Mouse (Mus musculus) cerebellum, adult 11 months (tissue): Measurements from ENCODE around the gene Eef2k.

Experiments used
- DNase-seq: peaks from one replicate; pipeline ENCODE4 v3.0.0; 2022

The Eef2k gene

GRCm38 (mm10) chr7:120842345-120843036 lies at the start of gene Eef2k:
Eef2k (plus strand) TSS chr7:120842831.
- DNase-seq, result peak; percentile 82

DNA sequence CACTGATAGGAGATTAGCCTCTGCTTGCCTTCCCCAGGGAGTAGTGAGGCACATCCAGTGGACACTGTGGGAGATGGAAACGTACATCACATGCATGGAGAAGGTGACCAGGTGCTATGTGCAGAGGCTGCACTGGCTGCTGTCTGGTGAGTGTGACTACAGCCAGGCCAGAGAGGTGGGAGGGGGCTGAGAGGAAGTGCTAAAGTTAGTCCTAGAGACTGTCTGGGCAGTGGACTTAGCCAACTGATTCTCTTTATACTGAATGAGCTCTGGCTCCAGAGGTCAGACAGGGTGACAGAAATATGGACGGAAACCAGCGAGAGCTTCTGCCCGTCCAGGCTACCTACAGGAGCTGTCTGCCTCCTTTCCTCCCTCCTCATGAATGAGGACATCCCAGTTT lies 47.1 kb upstream of the Eef2k start:
- DNase-seq, result no peak

- no peak for DNase-seq
These were observed 46.3 kb upstream of the Eef2k start for GRCm38 (mm10) chr7:120796369-120796768.

DNA sequence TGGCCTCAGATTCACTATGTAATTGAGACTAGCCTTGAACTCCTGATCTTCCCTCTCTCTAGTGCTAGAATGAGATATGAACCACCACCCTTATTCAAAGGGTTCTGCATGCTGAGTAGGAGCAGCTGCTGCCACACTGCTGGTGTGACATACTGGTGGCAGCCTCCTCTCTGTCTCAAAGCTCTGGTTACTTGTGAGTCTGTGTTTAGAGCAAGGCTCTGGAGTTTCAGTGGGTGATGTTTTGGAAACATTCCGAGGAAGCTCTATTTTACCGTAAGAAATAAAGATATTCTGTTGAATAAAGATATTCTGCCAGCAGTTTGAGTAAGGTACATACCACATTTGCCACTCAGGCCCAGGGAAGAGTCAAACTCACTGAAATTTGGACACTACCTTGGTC lies 39.4 kb upstream of the Eef2k start:
- DNase-seq, result no peak

DNA sequence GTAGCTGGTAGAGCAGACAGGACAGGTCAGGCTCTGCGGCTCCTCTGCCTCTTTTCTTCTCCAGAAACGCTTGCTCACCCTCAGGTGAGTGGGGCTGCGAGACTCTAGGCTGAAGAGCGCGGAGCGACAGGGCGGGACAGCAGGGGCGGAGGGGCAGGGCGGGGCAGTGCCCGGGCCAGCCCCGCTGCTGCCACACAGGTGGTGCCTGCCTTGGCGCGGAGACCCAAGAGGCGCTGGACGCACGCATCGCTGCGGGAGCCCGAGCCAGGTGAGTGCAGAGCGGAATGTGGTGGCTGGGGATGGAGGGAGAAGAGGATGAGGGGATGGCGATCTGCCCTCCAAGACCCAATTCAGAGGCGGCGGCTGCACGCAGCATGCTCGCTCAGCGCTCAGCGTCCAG lies 32.9 kb upstream of the Eef2k start:
- no peak for DNase-seq

DNA sequence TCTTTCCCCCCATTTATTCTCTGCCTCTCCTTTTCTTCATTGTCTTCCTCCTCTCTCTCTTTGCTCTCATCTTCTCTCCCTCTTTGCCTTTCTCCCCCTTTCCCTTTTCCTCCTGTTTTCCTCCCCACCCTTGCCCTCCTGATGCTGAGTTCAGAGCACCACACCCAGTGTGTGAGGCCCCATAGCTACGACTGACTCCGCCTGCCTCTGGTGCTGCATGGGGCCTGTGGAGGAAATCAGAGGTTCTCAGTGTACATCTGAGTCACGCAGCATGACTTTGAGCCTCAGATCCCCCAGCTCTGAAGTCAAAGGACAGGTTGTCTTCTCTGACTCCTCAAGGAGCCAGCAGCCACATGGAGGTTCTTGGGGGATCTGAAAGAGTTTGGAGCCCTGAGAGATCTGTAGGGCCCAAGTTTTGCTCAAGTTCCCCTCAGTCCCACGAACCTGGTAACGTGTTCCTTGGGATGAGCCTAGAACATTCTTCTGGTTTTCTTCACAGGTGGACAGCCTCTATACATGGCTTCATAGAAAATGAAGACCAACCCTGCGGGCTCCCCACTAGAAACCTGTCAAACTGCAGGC lies 30.7 kb upstream of the Eef2k start, which contains the start of gene Gm5737:
TSS of gene Gm5737 (plus strand) at position 532 of the 582 bp plus-strand sequence.
- DNase-seq, result no peak

DNA sequence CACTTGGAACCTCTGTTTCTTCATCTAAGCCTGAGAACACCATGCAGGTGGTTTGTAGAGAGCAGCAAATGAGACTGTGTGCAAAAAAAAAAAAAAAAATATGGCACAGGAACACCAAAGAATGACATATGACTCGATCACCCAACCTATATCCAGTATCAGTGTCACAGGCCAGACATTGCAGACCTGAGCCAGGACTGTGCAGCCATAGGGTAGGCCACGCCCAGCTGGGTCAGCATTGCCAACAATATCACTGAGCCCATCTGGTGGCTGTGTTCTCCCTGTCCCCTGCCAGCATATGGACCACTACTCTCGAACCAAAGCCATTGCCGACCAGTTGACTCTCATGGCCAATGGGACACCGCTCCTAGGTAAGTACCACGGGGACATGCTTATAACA lies 25.1 kb upstream of the Eef2k start:
- DNase-seq, result no peak

DNA sequence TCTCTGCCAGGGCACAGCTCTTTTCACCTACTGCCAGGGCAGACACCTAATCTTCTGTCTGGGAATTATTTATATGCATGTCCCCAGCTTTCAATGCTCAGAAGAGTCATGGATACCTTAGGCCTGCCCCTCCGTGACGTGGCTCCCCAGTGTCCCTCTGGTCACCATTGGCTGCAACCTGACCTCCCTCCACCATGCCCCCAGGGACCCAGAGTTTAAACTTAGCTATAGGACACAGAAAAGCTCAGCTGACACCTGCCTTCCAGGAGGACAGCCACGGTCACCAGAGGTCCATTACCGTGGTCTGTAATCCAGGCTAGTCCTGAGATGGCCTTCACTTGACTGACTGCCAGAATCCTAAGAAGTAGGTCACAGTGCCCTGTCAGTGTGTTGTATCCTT lies 23.2 kb upstream of the Eef2k start:
- DNase-seq, result no peak

- peak; percentile 64 for DNase-seq
These were observed 19.4 kb upstream of the Eef2k start for GRCm38 (mm10) chr7:120823248-120823647.

DNA sequence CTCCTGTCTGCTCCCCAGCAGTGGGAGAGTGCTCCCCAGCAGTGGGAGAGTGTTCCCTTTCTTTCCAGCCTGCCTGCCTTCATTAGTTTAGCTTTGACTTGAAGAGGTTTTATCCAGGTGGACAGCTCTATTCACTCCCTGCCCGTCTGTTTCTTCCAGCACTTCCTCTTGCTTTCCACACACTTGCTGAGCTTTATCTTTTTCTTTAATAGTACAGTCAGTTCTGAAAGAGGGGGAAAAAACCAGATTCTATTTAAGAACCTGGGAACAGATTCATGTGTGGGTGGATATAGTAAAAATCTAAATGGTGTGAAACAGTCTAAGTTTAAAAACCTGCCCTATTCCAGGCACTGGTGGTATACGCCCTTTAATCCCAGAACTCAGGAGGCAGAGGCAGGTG lies 17.5 kb upstream of the Eef2k start:
- no peak for DNase-seq

- no peak for DNase-seq
These were observed 16.2 kb upstream of the Eef2k start for GRCm38 (mm10) chr7:120826408-120826807.

- peak; percentile 80 for DNase-seq
These were observed 11.9 kb upstream of the Eef2k start for GRCm38 (mm10) chr7:120830431-120831381.

DNA sequence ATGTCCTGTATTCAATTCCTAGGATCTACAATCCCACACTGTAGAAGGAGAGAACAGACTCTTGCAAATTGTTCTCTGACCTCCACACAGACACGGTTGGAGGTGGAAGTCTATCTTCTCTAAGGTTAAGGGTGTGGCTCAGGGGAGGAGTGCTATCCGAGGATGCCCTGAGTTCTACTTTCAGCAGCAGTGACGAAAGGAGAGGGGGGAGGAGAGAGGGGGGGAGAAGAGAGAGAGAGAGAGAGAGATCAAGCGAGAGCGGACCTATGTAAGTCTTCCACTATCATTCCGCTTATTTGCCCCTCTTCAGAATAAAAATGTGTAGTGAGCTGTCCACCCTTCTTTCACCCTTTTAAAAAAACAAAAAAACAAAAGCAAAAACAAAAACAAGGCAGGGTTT lies 8.2 kb upstream of the Eef2k start:
- DNase-seq, result no peak

- DNase-seq, result peak; percentile 55
These were observed 7.7 kb upstream of the Eef2k start for GRCm38 (mm10) chr7:120834863-120835372.

GRCm38 (mm10) chr7:120835449-120836359 lies 6.9 kb upstream of the Eef2k start:
- DNase-seq, result peak; percentile 95

- DNase-seq, result peak; percentile 27
These were observed 6.3 kb upstream of the Eef2k start for GRCm38 (mm10) chr7:120836361-120836760.

DNA sequence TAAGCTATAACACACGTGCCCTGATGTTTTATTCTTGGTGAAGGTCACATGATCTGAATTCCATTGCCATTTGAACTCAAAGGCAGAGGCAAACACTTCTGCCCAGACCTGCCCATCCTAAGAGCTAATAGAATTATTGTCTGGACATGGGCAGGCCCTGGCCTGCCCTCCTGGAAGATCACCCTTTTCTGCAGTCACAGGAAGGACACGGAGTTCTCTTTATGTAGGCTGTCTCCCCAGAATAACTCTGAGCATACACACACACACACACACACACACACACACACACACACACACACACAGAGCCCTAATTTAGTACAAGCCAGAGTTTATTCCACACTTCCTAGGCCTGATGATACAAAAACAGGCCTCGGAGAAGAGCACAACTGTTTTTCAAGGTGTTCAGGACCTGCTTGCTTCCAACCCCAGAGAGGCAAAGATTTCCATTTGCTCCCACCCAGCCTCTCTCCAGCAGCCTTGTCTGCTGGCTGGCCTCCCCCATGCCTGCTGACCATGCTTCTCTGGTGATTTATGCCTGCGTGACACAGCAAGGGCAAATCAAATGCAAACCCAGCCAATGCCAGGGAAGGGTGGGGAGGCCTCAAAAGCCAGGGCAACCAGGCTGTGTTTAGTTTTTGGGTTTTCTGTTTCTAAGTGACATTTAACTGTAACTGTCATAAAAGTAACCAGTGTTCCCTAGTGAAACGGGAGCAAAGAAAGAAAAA lies 4.0 kb upstream of the Eef2k start:
- peak; percentile 1 for DNase-seq

DNA sequence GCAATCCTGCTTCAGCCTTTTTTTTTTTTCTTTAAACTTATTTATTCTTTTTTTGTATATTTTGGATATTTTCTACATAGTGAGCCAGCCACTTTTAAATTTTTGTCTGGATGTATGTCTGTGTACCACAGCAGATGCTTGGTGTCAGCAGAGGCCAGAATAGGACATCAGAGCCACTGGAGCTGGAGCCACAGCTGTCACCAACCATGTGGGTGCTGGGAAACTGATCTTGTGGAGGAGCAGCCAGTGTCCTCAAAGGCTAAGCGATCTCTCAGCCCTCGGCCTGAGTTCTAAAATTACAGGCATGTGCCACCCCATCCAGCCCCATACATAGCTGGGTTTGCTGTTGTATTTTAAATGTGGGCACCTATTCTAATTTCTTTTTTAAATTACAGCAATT lies 2.8 kb upstream of the Eef2k start:
- peak; percentile 3 for DNase-seq

DNA sequence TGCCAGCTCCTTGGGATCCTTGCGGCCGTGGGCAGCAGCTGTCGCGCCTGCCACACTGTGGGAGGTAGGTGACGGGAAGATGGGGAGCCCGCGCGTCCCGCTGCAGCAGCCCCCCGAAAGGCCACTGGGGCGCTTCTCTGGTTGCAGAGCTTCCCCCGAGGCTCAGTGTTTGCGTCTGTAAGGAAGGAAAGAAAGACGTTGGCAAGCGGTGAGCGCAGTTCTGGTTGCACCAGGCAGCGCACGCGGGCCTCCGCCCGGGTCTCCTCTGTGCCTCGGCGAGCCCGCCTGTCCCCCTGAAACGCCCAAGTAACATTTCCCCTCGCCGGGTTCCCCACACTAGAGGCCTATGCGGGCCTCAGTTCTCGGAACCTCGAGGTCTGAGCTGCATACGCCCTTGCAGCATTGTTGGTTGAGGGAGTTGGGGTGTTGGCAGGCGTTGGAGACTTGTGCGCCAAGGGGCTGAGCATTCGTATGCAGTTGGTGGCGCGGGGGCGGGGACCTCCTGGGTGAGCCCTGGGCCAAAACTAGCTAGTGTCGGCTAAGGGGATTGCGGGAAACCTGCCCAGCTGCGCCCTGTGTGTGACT lies 498 bp downstream of the Eef2k start:
- DNase-seq, result peak; percentile 81

- DNase-seq, result no peak
These were observed 1.3 kb downstream of the Eef2k start for GRCm38 (mm10) chr7:120843852-120844435.

GRCm38 (mm10) chr7:120844689-120845088 lies 2.1 kb downstream of the Eef2k start:
- DNase-seq, result no peak
